Mouse (Mus musculus) neural tube, embryonic 12.5 days (tissue): ENCODE data around the gene Fam24a. TPM values are rescaled to one million over a fixed set of nuclear protein-coding genes. Genes with fewer than 3 reads are reported as not detected.

Source experiments
- ATAC-seq: fragments of 200-750 bp; cut with Nextera tagmentation; 2 replicates; pipeline ENCODE4 v1.8.0; 2017; ENCODE audit warnings: low read depth, mild to moderate bottlenecking, moderate TSS enrichment, moderate library complexity; ENCODE audit not compliant: low FRiP score
- H3K27ac ChIP-seq: fragments of 300-500 bp; sonication (generic); 2 replicates; pipeline ENCODE4 v1.5.1; 2016
- H3K27me3 ChIP-seq: fragments of 300-500 bp; sonication (generic); replicated peaks from 2 replicates; pipeline ENCODE4 v1.6.1; 2016; ENCODE audit warnings: mild to moderate bottlenecking
- H3K36me3 ChIP-seq: fragments of 300-500 bp; sonication (generic); 2 replicates; pipeline ENCODE4 v1.6.1; 2016; ENCODE audit warnings: mild to moderate bottlenecking
- H3K4me1 ChIP-seq: fragments of 300-500 bp; sonication (generic); 2 replicates; pipeline ENCODE4 v1.6.1; 2016
- H3K4me2 ChIP-seq: fragments of 300-500 bp; sonication (generic); replicated peaks from 2 replicates; pipeline ENCODE4 v1.6.1; 2016; ENCODE audit warnings: mild to moderate bottlenecking
- H3K4me3 ChIP-seq: fragments of 300-500 bp; sonication (generic); 2 replicates; pipeline ENCODE4 v1.5.1; 2016
- H3K9ac ChIP-seq: fragments of 300-500 bp; sonication (generic); 2 replicates; pipeline ENCODE4 v1.6.1; 2016; ENCODE audit warnings: mild to moderate bottlenecking
- H3K9me3 ChIP-seq: fragments of 300-500 bp; sonication (generic); 2 replicates; pipeline ENCODE4 v1.6.1; 2016; ENCODE audit warnings: mild to moderate bottlenecking
- WGBS: fragments of 180-500 bp; shearing (Covaris S2); methylation state at CpG from one replicate; pipeline ENCODE4 v1.1.7; 2016; 5-methylcytosine and 5-hydroxymethylcytosine counted together
- polyA plus RNA-seq: library from polyadenylated mRNA; unstranded; fragments of >200 nt; fragmentation: Nextera tagmentation; extraction: Ambion mirVana; gene quantifications from 2 replicates; pipeline ENCODE4 v1.2.1, GENCODE M21; 2016

Fam24a gene
- not detected in 2 replicates for polyA plus RNA-seq

DNA sequence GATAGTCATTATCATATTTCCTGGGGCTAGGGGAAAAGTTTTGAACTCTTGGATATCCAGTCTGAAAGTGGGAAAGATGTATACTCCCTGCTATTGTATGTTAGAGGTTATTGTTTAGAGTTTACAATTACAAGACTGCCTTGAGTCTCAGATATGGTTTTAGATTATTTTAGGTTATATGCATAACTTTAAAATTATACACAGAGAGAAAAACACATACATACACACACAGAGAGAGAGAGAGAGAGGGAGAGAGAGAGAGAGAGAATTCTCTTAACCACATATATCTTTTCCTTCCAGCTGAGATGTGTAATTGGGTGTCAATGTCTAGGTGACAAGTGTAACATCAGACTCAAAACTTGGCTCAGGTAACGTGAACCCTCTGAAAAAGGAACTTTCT is at the start of gene Fam24a:
Gene Fam24a, plus strand, starts transcription at position 301 of the 400 bp plus-strand sequence.
- WGBS = 57% methylated on average over 1 of the region's 1 CpGs
- Histone ChIP-seq H3K4me3 (no peak within 1 kb of the TSS), H3K36me3 (peaks cover under 1% of the 10 kb centered on the region; the same call in 1 of the 2 replicates), H3K27me3 (no peaks in the 10 kb centered on the region), H3K9ac (no peak within 1 kb of the TSS), H3K27ac (no peak within 1 kb of the TSS), H3K4me2 (no peak within 1 kb of the TSS), H3K4me1 (no peaks in the 10 kb centered on the region), H3K9me3 (no peaks in the 10 kb centered on the region)
- ATAC-seq = no peak

DNA sequence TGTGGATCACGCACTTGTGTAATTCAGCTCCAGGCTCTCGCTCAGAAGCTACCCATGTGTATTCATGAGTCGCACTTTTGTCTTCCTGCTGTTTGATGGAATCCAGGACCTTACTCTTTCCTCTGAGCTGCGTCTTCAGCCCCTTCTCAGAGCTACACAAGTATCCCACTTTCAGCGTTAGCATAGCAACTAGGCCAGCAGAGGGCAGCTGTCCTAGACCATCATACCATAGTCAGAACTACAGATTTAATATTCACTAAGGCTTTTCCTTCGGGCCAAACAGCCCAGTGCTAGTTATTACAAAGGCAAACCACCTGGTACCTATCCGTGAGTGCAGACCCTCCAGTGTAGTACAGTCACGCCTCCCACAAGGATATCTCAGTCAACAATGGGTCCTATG is 36.5 kb upstream of the Fam24a start:
- H3K27ac ChIP-seq = no peak overlapping the region
- WGBS = 82% methylated on average over 8 of the region's 8 CpGs
- H3K4me2 ChIP-seq = no peak overlapping the region
- no peak overlapping the region for H3K4me3 ChIP-seq
- H3K4me1 ChIP-seq = no peaks in the 10 kb centered on the region
- no peaks in the 10 kb centered on the region for H3K27me3 ChIP-seq
- ATAC-seq = no peak
- no peaks in the 10 kb centered on the region for H3K36me3 ChIP-seq
- H3K9ac ChIP-seq = no peak overlapping the region
- no peaks in the 10 kb centered on the region for H3K9me3 ChIP-seq

DNA sequence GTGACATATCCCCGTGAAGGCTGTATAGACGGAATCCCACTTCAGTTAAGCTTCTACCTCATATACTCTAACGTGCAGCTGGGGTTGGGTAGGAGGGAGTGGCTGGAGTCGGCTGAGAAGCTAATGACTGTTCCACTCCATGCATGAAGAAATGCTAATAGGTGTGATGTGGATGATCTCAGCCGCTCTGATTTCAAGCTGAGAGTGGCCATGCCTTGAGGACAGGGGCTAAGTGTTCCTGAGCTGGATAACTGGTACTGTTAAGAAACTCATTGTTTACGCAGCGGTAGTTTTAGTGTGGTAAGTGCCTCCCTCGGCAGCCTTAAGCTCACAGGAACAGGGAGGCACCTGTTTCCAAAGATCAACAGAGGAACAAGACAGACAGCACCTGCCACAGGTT is 30.3 kb upstream of the Fam24a start:
- 87% methylated on average over 8 of the region's 8 CpGs for WGBS

DNA sequence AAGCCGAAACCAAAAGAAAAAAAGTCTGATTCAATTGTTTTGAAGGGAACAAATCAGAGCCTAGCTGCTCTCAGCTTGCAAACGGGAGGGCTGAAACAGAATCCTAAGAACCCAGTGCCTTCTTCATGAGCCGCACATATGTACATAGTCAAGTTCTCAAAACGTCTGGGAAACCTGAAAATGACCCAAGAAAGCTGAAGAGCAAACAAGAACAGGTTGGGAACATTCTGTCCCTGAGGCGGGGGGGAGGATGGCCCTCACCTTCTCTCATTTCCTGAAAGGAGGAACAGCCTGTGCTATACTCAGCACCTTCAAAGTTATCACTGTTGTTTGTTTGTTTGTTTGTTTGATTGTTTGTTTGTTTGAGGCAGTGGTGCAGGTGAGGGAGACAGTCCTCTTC is 26.9 kb upstream of the Fam24a start:
- ATAC-seq = no peak
- no peaks in the 10 kb centered on the region for H3K36me3 ChIP-seq
- no peaks in the 10 kb centered on the region for H3K4me1 ChIP-seq
- H3K4me2 ChIP-seq = no peak overlapping the region
- WGBS = 83% methylated on average over 5 of the region's 5 CpGs
- H3K9ac ChIP-seq = no peak overlapping the region
- H3K4me3 ChIP-seq = no peak overlapping the region
- no peak overlapping the region for H3K27ac ChIP-seq
- no peaks in the 10 kb centered on the region for H3K9me3 ChIP-seq
- H3K27me3 ChIP-seq = no peaks in the 10 kb centered on the region

More for the DNA sequence above, 30.3 kb upstream of the Fam24a start:
- Histone ChIP-seq H3K9me3 (no peaks in the 10 kb centered on the region), H3K36me3 (no peaks in the 10 kb centered on the region), H3K4me2 (no peak overlapping the region), H3K9ac (no peak overlapping the region), H3K4me1 (no peaks in the 10 kb centered on the region), H3K4me3 (no peak overlapping the region), H3K27ac (no peak overlapping the region), H3K27me3 (no peaks in the 10 kb centered on the region)
- ATAC-seq = no peak

DNA sequence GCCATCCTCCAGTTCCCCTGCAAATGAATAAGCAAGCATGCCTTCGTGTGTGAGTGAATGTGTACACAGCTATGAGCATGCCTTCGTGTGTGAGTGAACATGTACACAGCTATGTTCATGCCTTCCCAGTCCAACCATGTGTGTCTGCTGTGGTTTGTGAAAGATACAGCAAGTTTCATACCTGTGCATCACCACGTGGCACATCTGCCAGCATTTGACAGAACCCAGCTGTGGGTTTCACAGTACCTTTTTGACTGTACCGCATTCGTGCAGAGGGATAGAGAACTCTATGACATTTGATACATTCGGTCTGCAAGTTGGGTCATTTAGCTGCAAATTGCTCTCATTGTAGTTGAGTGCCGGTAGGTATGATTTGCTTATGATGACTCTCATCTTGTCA is 19.2 kb upstream of the Fam24a start:
- H3K4me1 ChIP-seq = no peaks in the 10 kb centered on the region
- H3K9me3 ChIP-seq = no peaks in the 10 kb centered on the region
- no peak overlapping the region for H3K4me2 ChIP-seq
- 89% methylated on average over 7 of the region's 7 CpGs for WGBS
- H3K4me3 ChIP-seq = no peak overlapping the region
- ATAC-seq = no peak
- H3K9ac ChIP-seq = no peak overlapping the region
- H3K27me3 ChIP-seq = no peaks in the 10 kb centered on the region
- no peaks in the 10 kb centered on the region for H3K36me3 ChIP-seq
- no peak overlapping the region for H3K27ac ChIP-seq

DNA sequence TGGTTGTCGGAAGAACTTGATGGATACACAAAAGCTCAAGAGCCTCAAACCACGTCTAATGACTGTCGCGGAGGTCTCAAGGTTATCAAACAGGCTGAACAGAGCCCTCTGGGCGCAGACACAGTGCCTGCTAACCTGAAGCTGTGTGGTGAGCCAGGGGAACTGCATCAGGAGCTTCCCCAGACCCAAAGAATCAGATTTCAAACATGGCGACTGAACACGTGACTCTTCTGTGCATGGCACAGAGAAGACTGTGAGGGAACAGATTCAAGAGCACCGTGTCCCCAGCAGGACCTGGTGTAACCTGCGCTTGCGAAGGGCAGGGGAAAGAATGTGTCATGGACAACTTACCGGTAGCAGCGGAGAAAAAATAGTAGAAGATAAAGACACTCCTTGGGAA is 16.1 kb upstream of the Fam24a start:
- Histone ChIP-seq H3K4me2 (no peak overlapping the region), H3K27ac (no peak overlapping the region), H3K4me3 (no peak overlapping the region), H3K27me3 (no peaks in the 10 kb centered on the region), H3K9ac (no peak overlapping the region), H3K4me1 (no peaks in the 10 kb centered on the region), H3K36me3 (no peaks in the 10 kb centered on the region), H3K9me3 (no peaks in the 10 kb centered on the region)
- 79% methylated on average over 12 of the region's 12 CpGs for WGBS
- no peak for ATAC-seq

DNA sequence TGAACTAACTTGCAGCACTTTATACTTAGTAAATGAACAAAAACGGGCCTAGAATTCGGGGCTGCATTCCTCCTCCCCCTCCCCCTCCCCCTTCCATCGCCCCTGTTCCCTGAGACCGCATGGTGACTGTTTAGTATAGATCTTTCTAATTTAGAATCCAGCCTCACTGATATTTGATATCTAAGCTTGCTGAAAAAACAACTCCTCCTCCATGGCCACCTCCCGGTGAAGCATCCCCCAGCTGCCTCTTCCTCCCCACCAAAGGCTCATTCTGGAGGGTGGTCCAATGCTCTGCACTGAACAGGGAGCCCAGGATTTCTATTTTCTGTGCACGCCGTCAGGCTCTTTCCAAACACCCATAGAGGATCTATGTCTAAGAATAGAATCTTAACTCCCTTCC is 15.3 kb upstream of the Fam24a start:
- Histone ChIP-seq H3K4me1 (no peaks in the 10 kb centered on the region), H3K9me3 (no peaks in the 10 kb centered on the region), H3K4me2 (no peak overlapping the region), H3K36me3 (no peaks in the 10 kb centered on the region), H3K27ac (no peak overlapping the region), H3K4me3 (no peak overlapping the region), H3K27me3 (no peaks in the 10 kb centered on the region), H3K9ac (no peak overlapping the region)
- ATAC-seq = no peak
- WGBS = 88% methylated on average over 5 of the region's 7 CpGs

DNA sequence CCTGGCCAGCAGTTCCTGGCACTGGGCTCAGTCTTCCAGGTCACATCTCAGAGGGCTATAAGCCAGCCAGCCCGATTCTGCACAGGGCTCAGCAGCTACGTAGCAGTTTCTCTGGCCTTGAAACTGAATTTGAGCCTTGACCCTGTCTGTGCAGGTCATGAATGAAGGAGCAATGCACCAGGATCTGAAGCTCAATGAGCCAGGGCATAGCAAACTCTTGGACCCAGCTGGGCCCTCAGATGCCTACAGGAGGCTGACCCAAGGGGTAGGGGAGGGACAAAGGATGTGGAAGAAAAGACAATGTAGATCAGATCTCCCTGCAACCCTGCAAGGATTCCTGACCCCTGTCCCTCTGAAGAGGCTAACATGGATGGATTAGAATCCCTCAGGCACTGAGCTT is 11.5 kb upstream of the Fam24a start, which contains the start of gene Cuzd1:
Gene Cuzd1, minus strand, starts transcription at position 101 of the 400 bp plus-strand sequence.
- no peaks in the 10 kb centered on the region for H3K27me3 ChIP-seq
- no peaks in the 10 kb centered on the region for H3K36me3 ChIP-seq
- H3K27ac ChIP-seq = no peak within 1 kb of the TSS
- no peak within 1 kb of the TSS for H3K9ac ChIP-seq
- no peaks in the 10 kb centered on the region for H3K4me1 ChIP-seq
- no peaks in the 10 kb centered on the region for H3K9me3 ChIP-seq
- no peak within 1 kb of the TSS for H3K4me3 ChIP-seq
- H3K4me2 ChIP-seq = no peak within 1 kb of the TSS
- no peak for ATAC-seq
- 88% methylated on average over 2 of the region's 2 CpGs for WGBS

DNA sequence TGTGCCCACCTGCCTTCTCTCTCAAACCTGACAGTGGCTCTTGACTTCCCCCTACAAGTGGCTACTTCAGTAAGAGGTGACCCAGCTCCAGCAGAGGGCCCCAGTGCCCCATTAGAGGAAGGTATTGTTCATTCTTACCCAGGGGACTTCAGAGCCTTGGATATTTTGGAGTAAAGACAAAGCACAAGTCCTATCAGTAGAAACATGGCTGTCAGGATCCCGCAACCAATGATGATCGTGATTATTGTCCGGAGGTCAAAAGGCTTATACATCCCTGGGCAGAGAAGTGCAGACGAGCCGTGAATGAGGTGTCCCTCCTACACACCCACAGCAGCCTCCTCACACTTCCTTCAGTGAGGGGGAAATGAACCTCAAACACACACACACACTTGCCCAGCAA is 6.6 kb upstream of the Fam24a start:
- no peak overlapping the region for H3K9ac ChIP-seq
- H3K4me2 ChIP-seq = no peak overlapping the region
- no peaks in the 10 kb centered on the region for H3K27me3 ChIP-seq
- no peaks in the 10 kb centered on the region for H3K36me3 ChIP-seq
- no peak for ATAC-seq
- WGBS = 88% methylated on average over 5 of the region's 5 CpGs
- no peak overlapping the region for H3K4me3 ChIP-seq
- H3K4me1 ChIP-seq = no peaks in the 10 kb centered on the region
- H3K9me3 ChIP-seq = no peaks in the 10 kb centered on the region
- H3K27ac ChIP-seq = no peak overlapping the region

DNA sequence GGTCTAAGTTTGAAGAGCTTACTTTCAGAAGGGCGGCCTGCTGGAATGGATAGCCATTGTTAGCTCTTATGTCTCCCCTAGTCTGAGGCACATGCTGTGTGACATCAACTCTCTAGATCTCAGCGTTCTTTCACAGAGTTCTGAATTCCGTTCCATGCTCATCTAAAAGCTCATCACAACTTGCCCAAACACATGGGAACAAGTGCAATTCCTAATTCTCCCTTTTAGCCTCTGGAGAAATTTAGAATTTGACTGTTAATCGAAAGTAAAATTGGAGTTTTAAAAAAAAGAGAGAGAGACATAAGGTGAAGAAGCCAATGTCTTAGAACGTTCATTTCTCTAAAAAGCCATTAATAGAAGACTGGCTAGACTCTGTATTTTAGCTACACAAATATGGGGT is 4.2 kb upstream of the Fam24a start, which contains the start of gene Fam24b:
Gene Fam24b, minus strand, starts transcription at position 101 of the 400 bp plus-strand sequence.
- no peaks in the 10 kb centered on the region for H3K4me1 ChIP-seq
- H3K9ac ChIP-seq = no peak within 1 kb of the TSS
- H3K36me3 ChIP-seq = no peaks in the 10 kb centered on the region
- 91% methylated on average over 5 of the region's 5 CpGs for WGBS
- no peak within 1 kb of the TSS for H3K4me2 ChIP-seq
- no peaks in the 10 kb centered on the region for H3K9me3 ChIP-seq
- no peak within 1 kb of the TSS for H3K27ac ChIP-seq
- H3K4me3 ChIP-seq = no peak within 1 kb of the TSS
- no peak for ATAC-seq
- H3K27me3 ChIP-seq = no peaks in the 10 kb centered on the region

DNA sequence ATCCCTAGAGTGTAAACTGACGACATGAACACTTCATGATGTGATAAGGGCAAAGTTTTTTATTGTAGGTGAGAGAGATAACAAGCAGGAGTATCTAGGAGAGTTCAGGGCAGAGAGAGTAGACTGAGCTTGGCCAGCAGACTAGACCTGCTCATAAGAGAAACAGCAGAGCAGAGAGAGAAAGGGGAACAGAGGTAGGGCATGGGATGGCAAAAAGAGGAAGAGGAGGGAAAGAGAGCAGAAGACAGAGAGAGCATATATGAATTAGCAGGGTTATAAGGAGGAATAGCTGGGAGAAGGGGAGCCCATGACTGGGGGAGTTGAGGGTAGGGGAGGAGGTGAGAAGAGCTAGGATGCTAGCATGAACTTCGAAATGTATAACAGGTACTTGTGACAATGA is 2.0 kb upstream of the Fam24a start:
- no peaks in the 10 kb centered on the region for H3K9me3 ChIP-seq

DNA sequence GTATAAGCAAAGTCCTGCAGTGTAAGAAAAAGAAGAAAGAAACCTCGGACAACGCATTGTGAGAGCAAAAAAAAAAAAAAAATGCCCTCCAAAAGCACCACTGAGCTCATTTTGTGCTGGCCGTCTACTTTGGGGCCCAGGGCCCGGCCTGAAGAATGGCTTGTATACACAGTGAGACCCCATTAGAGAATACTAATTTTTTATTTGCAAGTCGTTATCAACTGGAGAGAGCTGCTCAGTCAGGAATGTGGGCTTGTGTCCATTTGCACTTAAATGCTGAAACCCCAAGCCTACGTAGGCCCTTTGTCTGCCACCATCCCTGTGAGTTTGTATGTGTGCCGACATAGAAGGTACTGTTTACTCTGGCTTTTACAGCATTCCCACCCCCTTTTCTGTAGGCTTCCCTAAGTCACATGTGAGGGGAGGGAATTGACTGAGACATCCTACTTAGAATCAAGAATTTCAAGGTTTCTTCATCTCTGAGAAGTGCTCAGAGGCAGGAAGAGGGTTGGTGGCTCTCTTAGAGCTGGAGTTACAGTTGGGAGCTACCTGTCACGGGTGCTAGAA is 3.9 kb downstream of the Fam24a start:
- no peak overlapping the region for H3K9ac ChIP-seq
- WGBS = 48% methylated on average over 8 of the region's 8 CpGs
- H3K27ac ChIP-seq = no peak overlapping the region
- no peaks in the 10 kb centered on the region for H3K9me3 ChIP-seq
- peaks cover 23% of the 10 kb centered on the region for H3K36me3 ChIP-seq
- H3K27me3 ChIP-seq = no peaks in the 10 kb centered on the region
- H3K4me1 ChIP-seq = no peaks in the 10 kb centered on the region
- no peak for ATAC-seq
- H3K4me2 ChIP-seq = no peak overlapping the region
- no peak overlapping the region for H3K4me3 ChIP-seq

More for the DNA sequence above, 2.0 kb upstream of the Fam24a start:
- WGBS = 81% methylated on average over 2 of the region's 2 CpGs
- no peak overlapping the region for H3K4me2 ChIP-seq
- no peaks in the 10 kb centered on the region for H3K27me3 ChIP-seq
- H3K27ac ChIP-seq = no peak overlapping the region
- ATAC-seq = no peak
- no peak overlapping the region for H3K9ac ChIP-seq
- no peak overlapping the region for H3K4me3 ChIP-seq
- no peaks in the 10 kb centered on the region for H3K4me1 ChIP-seq
- no peaks in the 10 kb centered on the region for H3K36me3 ChIP-seq

DNA sequence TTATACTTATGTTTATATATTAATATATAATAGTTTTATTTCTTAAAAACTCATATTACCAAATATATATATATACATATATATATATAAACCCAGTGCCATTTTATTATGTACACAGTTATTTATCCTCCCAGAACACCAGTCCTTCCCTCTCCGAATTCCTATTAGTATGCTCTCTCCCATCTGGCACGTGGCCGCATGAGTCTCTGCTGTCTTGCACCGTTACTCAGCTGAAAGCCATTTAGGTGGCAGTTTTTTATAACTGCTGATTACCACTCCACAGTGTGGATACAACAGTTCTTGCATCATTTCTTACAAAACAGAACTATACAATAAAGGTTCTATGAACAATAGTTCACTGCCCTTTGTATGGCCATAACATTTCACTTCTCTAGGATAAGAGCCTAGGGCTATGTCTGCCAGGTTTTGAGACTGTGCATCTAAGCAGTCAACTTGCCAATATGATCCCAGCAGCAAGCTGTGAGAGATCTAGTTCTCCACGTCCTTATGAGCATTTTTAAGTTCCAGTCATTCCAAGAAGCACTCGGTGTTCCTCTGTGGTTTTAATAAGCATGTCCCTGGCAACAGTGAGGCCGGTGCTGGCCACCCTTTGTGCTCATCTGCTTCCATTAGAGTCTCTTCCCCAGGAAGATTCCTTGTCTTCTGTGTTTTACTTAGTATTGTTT is 12.3 kb downstream of the Fam24a start:
- 63% methylated on average over 7 of the region's 7 CpGs for WGBS
- Histone ChIP-seq H3K9me3 (no peaks in the 10 kb centered on the region), H3K4me3 (no peak overlapping the region), H3K27me3 (no peaks in the 10 kb centered on the region), H3K27ac (no peak overlapping the region), H3K4me2 (no peak overlapping the region), H3K4me1 (no peaks in the 10 kb centered on the region), H3K9ac (no peak overlapping the region), H3K36me3 (peaks cover 50% of the 10 kb centered on the region)
- ATAC-seq = no peak
